ENCODE assay signal across 14 mouse cellular contexts in genomic region chr6:109874625-109875040, GRCm38 (mm10).
DNase-seq lines count a peak whose midpoint lies in the region; ATAC-seq lines count a peak whose summit lies in the region.
"Had no signal": no experiment of that assay in that cellular context is flagged by ENCODE, and none has a peak within 500 bp of the region (broad histone marks: within the 10 kb centered on the region; RNA-seq: fewer than 3 reads in every experiment).

No protein-coding gene starts in this region.

- H3K9ac ChIP-seq in neural tube, embryonic 15.5 days (replicated peaks): no peak overlapping the region
- H3K9ac ChIP-seq in kidney, embryonic 15.5 days: no peak overlapping the region
- H3K9ac ChIP-seq: heart, embryonic 15.5 days had no signal

- H3K36me3 ChIP-seq in neural tube, embryonic 15.5 days: no peaks in the 10 kb centered on the region
- no peaks in the 10 kb centered on the region for H3K36me3 ChIP-seq in kidney, embryonic 15.5 days
- H3K36me3 ChIP-seq: heart, embryonic 15.5 days had no signal

- DNase-seq in frontal cortex, postnatal 36 days (ENCODE audit: low spot score in 2 of 2): peak; percentile 16 to 28
- no peak for DNase-seq in frontal cortex, postnatal 14 days (ENCODE audit: low spot score in 2 of 2)
- DNase-seq in neural tube, embryonic 10.5 days (ENCODE audit: extremely low spot score, low spot score): peak; percentile 13
- DNase-seq in retina, embryonic 14.5 days (ENCODE audit: low spot score): peak; percentile 42
- DNase-seq in spleen, adult 18-20 months: no peak
- no peak for DNase-seq in cerebellum, adult 9-11 months
- DNase-seq: adrenal gland, postnatal 10 days; cerebellum, adult 11-12 months; thymus, postnatal 36 days had no signal

- 29% methylated on average over 6 of the region's 6 CpGs for WGBS in neural tube, embryonic 15.5 days
- 46% methylated on average over 6 of the region's 6 CpGs for WGBS in kidney, embryonic 15.5 days

- no peak overlapping the region for H3K4me2 ChIP-seq in neural tube, embryonic 15.5 days
- H3K4me2 ChIP-seq in kidney, embryonic 15.5 days: no peak overlapping the region
- H3K4me2 ChIP-seq: heart, embryonic 15.5 days had no signal

- no peak overlapping the region for H3K4me3 ChIP-seq in neural tube, embryonic 15.5 days (replicated peaks)
- no peak overlapping the region for H3K4me3 ChIP-seq in kidney, embryonic 15.5 days (replicated peaks)
- H3K4me3 ChIP-seq: heart, embryonic 15.5 days had no signal

- no peak for ATAC-seq in neural tube, embryonic 15.5 days (ENCODE audit: low FRiP score)
- ATAC-seq in kidney, embryonic 15.5 days (replicated peaks; ENCODE audit: low FRiP score): peak; percentile 69; the same call in 1 of the 2 replicates
- ATAC-seq: forebrain, embryonic 16.5 days; lung, postnatal 0 days had no signal

- H3K4me1 ChIP-seq in neural tube, embryonic 15.5 days: no peaks in the 10 kb centered on the region
- H3K4me1 ChIP-seq in kidney, embryonic 15.5 days: no peaks in the 10 kb centered on the region
- H3K4me1 ChIP-seq: heart, embryonic 15.5 days had no signal

- no peak overlapping the region for H3K27ac ChIP-seq in neural tube, embryonic 15.5 days (replicated peaks)
- H3K27ac ChIP-seq in kidney, embryonic 15.5 days: no peak overlapping the region
- H3K27ac ChIP-seq: heart, embryonic 15.5 days had no signal

- no peaks in the 10 kb centered on the region for H3K27me3 ChIP-seq in neural tube, embryonic 15.5 days (replicated peaks)
- no peaks in the 10 kb centered on the region for H3K27me3 ChIP-seq in kidney, embryonic 15.5 days
- H3K27me3 ChIP-seq: heart, embryonic 15.5 days had no signal

- H3K9me3 ChIP-seq in neural tube, embryonic 15.5 days (replicated peaks): no peaks in the 10 kb centered on the region
- no peaks in the 10 kb centered on the region for H3K9me3 ChIP-seq in kidney, embryonic 15.5 days (replicated peaks)
- H3K9me3 ChIP-seq: heart, embryonic 15.5 days had no signal

Comparison
In these comparisons a context has a peak if more than half of its experiments do, and no peak if none do; other contexts are left out.
1. DNase-seq: peak in frontal cortex, postnatal 36 days (2 of 2), neural tube, embryonic 10.5 days (single experiment) and retina, embryonic 14.5 days (single experiment); none in frontal cortex, postnatal 14 days (0 of 2), spleen, adult 18-20 months (0 of 2) and cerebellum, adult 9-11 months (single experiment).